Mouse (Mus musculus) cerebellum, postnatal 25 days (tissue): Measurements from ENCODE around the gene Tmem115.
A peak's percentile ranks its signal among the peaks of the same experiment; 100 is the strongest.
"Not testable (repeated sequence)": the region's sequence is repeated elsewhere in the genome, so short reads cannot be mapped to it uniquely, and the experiment has no call there.

Source experiments
- DNase-seq, 2 experiments: peaks; one replicate each; pipeline ENCODE4 v3.0.0; 2021; ENCODE audit warnings: mixed read lengths in 2 of 2

The Tmem115 gene

DNA sequence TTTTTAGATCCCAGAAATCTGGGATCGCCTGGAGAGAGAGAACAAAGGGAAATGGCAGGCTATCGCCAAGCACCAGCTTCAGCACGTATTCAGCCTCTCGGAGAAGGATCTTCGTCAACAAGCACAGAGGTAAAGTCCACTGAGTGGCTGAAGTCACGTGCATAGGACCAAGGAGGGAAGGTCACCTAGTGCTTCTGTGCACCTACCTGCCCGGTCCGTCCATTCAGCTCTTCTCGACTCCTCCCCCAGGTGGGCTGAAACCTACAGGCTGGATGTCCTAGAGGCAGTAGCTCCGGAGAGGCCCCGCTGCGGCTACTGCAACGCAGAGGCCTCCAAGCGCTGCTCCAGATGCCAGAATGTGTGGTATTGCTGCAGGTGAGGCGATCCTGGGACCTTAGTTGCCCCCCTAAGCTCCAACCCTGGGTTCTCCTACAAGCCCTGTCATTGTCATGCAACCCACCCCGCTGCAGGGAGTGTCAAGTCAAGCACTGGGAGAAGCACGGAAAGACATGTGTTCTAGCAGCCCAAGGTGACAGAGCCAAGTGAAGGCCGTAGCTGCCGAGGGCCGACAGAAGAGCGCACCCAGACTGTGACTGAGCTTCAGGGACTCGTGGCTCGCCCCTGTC is 16.9 kb downstream of the Tmem115 start:
- DNase-seq: no peak

DNA sequence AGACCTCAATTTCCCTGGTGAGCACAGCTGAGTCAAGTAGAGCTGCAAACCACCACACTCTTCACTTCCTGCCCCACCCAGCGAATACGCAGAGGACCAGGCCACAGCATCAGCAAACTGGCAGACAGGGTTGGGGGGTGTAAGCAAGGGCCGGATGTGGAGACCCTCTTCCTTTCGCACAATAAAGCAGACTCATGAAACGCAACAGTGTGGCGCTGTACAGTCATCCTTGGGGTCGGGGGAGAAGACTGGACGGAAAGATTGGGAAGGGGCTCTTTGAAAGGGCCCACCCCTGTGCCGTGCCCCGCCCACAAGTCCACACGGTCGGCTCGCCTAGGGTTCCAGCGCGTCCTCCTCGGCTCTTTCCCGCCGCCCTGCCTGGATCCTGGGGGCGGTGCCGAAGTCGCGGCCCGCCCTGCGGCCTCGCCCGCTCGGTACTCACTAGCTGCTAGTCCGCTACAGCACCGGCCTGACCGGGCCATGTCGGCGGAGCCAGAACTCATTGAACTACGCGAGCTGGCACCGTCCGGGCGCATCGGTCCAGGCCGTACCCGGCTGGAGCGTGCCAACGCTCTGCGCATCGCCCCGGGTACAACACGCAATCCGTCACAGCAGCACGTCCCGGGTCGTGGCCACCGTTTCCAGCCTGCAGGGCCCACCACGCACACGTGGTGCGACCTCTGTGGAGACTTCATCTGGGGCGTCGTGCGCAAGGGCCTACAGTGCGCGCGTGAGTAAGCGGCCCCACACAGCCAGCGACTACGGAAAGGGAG is 17.6 kb downstream of the Tmem115 start, which contains the start of gene Rassf1:
Rassf1 (plus strand) TSS at position 439 of the 773 bp plus-strand sequence.
- peak; percentile 48 to 61 for DNase-seq

DNA sequence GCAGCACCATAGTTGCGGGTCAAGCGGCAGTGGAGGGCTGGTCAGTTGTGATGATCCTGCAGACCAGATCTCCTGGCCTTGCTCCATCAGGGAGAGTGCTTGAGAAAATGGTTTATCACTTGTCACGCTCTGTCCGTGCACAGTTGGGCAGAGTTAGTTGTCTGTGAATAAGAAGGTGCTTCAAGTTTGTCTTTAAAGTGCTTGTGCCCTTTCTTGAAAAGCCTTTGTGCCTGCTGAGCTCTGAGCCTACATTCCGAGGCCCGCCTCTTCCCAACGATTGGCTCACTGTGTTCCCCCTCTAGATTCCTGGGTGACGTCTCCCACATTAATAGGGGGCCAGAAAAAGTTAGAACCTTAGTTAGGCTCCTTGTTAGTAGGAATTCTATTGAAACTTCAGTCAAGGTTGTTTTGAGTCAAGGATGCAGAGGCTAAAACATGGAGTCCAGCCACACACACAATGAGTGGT is 18.2 kb downstream of the Tmem115 start:
- DNase-seq: no peak

DNA sequence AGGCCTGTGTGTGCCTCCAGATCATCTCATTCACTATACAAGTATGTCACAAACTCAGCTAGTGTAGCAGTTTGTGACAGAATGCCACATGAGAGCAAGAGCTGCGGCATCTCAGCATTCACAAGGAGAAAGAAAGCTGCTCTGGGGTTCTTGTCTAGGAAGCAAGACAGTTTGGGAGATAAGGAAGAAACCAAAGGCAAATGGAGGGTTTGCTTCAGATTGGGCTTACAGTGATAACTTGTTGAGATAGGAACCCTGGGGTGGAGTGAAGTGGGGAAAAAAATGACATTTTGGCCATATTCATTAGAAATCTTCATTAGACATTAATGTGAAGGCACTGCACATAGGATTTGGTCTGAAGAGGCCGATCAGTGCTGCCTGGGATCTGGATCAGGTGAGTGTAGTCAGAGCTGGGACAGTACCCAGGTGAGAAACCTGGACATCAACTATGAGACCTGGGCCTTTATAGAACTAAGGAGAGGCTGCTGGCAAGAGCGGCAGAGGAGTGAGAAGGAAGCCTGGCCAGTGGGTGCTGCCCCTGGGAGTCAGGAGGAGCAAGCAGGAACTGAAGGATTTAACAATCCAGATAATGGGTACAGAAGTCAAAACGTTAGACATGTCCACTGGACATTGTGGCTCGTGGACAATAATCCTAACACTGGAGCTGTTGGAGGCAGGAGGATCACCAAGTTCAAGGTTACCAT is 19.1 kb downstream of the Tmem115 start:
- DNase-seq: no peak

DNA sequence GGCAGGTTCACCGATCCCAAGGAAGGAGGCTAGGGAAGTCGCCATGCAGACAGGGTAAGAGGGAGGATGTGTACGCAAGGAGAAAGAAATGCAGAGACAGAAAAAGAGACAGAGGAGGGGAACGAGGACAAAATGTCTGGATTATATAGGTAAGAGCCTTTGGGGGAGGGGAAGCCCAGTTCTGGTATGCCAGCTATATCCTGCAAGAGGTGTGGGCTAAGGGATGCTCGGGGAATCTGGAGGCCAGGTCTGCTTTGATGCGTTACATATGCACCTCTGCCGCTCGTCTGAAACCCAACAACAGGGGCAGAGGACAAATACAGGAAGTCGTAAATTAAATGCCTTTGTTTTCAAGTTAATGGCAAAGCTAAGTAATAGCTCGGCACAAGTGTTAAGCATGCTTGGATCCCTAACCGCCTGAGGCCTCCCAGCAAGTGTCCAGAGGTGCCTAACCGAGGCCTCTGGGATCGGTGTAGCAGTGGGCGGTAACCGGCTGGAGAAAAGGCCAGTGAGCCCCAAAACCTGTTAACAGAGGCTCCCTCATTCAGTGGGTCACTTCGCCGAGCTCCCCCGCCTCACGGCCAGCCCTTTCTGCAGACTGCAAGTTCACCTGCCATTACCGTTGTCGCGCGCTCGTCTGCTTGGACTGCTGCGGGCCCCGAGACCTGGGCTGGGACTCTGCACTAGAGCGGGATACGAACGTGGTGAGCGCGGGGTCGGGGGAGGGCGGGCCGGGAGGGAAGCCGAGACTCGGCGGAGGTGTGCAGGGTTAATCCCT is 20.0 kb downstream of the Tmem115 start:
- DNase-seq: peak in 1 of 2 experiments; percentile 72

DNA sequence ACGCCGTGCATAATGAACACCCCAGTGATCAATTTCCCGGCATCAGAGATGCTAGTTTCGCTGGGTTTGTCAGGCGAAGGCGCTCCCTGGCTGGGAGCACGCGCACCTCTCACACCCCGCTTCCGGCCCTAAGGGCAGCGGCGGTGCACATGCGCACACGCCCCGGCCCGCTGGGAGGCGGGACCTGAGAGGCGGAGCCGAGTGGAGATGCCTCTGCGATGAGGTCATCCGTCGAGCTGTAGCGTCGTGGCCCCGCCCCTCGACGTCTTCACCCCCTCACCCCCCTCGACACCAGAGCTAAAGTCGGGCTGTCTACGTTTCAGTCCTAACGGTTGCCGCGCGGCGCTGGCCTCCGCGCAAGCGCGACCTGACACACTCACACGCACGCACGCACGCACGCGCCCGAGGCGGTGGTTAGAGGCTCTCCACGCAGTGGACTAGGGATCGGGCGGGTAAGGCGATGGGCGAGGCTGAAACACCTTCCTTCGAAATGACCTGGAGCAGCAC is 20.6 kb downstream of the Tmem115 start:
- DNase-seq: peak; percentile 94 to 98

DNA sequence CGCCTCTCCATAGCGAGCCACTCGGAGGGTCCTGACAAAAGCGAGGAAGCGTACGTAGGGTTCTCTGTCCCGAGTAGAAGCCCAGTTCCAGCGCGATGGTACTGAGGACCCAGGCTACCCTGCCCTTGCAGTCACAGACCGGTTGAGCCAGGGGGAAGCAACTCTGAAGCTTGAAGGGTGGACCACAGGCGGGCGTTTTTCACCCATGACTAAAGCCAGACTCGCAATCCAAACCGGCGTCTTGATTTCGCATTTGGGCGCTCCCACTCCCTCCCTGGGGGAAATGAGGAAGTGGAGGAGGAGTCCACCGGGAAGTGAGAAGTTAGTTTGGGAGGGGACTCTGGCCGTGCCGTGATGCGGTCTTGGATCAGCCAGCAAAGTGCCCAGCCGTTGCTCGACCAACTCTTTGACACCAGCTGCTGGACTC is 21.3 kb downstream of the Tmem115 start:
- DNase-seq: no peak

DNA sequence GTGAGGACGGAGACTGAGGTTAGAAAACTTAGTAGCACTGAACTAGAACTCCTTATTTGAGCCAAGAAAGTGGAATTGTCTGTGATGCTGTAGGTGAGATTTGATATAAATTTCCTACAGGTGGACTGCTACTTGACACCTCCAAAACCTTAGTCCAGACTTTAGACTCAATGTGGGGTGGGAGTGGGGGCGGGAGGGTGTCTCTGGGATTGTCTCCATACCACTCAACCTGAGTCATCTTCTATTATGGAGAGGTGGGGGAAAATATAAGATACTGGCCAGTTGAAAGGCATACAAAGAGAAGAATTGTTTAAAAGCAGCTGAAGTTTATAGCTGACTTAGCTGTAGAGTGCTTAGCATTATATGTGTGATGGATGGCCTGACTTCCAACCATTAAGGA is 22.0 kb downstream of the Tmem115 start:
- DNase-seq: no peak

DNA sequence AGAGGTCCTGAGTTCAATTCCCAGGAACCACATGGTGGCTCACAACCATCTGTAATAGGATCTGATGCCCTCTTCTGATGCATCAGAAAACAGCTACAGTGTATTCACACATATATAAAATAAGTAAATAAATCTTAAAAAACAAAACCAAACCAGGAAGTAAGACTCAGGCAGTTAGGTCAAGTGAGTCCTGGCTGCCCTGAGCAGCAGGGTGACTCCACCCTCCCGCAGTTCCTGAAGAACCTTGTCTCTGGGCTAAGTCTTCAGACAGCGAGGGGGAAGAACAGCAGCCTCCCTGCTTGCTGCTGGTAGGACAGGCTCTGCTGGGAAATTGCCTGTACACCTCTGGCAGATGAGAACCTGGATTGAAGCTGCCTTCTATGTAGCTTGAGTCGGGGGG is 22.6 kb downstream of the Tmem115 start:
- DNase-seq: no peak

DNA sequence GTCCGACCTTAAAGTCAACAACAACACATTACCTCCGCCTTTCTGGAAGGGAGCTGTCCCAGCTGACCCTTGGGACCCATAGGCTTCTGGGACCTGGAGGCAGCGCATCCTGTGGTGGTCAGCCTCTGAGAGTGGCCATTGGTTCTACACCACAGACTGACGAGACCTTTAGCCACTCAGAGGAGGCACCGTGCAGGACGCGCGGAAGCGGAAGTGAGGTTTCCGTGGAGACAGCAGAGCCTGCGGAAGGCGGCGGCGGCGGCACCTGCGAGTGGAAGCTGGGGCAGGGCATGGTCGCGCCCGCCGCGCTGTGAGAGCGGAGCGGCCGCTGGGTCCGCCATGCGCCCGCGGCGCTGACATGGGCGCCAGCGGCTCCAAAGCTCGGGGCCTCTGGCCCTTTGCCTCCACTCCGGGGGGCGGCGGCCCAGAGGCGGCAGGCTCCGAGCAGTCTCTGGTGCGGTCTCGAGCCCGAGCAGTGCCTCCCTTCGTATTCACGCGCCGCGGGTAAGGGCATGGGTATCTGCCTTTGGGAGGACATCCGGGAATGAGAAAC is 29.4 kb downstream of the Tmem115 start, which contains the start of gene Tusc2:
Tusc2 (plus strand) TSS at position 227 of the 553 bp plus-strand sequence.
- DNase-seq: peak; percentile 94 to 95

DNA sequence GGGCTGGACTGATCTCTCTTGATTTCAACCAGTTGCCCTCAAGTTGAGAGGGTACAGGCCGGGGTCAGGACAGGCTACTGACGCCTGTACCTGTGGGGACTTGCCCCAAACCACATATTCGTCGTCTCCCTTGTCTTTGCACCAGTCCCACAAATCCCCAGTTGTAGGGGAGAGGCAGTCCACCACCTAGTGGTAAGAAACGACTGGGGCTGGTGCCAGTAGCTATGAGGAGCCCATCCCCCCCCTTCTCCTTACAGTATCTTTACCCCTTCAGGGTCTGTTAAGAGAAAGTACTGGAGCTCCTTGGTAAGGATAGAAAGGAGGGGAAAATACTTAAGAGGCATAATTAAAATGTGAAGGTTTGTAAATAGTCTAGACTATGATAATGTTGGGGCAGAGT is 31.8 kb downstream of the Tmem115 start:
- DNase-seq: not testable (repeated sequence)

DNA sequence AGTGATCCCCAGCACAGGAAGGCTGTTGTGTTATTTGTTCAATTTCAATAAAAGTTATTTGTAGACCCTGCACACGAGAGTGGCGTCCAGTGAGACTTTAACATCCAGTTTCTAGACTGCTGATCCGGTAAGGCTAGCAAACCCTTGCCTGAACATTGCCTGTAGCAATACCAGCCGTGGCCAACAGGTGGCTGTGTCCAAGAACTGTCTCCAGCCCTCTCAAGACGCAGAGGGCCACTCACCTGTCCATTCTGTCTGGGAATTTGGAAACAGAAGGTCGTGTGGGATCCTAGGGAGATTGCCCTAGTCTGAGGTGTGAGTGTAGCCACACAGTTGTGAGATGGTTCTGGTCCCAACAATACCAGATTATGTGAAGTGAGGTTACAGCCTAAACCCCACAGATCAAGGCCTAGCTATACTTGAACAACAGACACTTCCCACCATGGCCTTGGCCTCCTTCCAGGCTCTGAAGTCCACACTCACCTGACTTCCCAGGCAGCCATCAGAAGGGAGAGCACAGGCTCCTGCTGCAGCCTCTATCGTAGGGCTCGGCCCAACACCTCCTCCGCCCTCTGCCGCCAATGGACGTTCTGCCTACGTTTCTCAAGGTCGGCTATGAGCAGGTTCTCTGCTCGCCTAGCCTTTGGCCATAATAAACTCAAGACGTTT is 32.4 kb downstream of the Tmem115 start:
- peak; percentile 83 to 91 for DNase-seq

DNA sequence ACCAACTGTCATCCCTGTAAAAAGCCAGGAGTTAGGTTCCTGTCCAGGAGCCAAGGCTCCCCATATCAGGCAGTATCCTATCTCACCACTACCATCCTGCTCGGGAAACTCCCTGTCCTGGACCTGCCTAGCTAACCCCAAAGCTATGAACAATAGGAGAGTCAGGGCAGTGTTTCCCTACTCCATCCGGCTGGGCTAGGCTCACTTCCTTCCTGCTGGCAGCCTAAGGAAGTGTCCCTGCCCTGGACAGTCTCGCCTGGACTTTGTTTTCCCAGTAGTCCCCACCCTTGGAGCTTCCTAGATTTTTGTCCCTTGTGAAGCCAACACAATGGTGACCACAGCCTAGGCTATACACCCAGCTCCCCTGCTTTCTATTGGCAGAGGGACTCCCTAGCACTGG is 33.1 kb downstream of the Tmem115 start:
- DNase-seq: no peak

DNA sequence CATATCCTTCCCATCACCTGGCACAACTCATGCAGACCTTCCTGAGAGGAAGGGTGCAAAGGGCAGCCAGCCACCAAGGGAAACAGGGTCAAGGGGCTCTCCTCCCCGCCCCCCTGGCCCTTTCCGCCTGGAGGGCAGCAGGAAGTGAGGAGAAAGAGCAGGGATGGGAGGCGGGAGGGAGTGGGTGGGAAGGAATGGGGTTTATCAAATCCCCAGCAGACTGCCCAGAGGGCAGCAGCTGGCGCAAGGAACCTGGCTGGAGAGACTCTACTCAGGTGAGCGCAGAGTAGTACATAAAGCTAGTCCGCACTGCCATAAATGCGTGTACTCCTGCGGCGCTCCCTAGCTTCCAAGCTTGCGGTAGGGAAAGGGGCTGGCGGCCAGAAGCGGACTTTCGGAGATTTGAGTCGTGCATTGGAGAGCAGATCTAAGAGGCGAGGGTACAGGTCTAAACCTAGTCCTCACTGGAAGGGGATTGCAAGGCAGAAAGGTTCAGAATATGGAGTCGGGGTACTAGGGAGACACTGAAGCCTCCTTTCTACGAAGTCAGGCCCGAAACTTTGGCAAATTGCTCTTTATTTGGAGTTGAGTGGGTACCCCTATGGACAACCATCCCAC is 34.1 kb downstream of the Tmem115 start, which contains the start of gene Hyal2:
Hyal2 (plus strand) TSS at position 244 of the 618 bp plus-strand sequence.
- DNase-seq: no peak

DNA sequence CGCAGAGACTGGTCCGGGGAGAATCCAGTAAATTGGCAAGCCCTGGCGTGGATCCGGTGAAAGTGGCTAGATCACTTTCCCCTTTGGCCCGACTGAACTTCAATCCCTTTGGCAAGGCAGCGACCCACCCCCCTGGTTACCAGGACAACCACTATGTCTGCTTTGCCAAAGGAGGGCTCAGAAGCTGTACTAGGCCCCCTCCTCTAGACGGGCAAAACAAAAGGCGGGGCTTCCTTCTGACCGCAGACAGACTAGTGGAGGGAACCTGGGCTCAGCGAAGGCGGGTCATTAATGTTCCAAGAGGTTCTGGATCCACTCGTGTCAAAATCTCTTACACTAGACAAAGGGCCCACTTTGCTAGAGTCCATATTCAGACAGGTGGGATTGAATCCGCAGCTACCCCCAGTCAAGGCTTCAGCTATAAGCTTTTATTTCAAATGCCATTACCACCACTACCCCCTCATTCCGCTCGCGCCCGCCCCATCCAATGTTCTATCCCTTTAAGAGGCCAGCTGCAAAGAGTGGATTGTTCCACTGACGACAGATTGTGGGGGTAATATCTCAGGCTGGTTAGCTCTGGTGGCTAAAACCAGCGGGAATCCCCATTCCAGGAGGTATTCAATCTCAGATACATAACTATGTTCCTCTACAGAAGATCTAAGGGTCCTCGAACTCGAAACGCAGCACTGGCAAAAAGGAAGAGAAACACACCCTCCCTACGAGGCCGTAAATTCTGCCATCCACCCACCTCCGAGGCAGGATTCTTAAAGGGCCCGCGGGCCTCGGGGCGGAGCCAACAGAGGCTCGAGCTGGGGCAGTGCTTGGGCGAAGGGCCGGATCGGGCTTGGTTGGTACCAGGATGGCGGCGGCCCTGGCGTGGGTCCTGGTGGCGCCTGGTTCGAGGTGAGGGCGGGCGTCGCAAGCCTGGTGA is 34.9 kb downstream of the Tmem115 start:
- DNase-seq: peak; percentile 82 to 84

DNA sequence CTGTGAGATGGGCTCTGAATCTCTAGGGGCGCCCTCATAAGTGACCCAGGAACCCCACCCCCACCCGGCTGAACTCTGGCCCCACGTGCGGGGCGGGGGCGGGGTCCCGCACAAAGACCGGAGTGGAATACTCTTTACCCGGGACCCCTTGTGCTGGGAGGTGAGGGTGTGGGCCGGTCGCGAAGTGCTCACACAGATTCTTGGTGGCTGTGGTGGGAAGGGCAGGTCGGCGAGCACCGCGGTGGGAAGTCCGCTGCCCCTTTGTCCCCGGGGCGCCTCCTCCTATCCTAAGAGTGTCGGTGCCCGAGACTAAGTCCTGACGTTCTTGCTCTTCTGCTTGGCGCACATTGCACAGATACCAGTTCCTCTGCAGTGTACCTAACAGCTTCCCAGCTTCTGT is 35.5 kb downstream of the Tmem115 start:
- DNase-seq: no peak

DNA sequence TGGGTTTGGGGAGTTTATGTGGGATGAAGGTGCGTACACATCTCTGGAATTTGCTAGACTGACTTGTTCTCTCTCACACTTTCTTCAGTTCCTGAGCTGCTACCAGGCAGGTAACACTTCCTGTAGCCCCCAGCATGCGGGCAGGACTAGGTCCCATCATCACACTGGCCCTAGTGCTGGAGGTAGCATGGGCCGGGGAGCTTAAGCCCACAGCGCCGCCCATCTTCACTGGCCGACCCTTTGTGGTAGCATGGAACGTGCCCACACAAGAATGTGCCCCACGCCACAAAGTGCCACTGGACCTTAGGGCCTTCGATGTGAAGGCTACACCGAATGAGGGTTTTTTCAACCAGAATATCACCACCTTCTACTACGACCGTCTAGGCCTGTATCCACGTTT is 36.3 kb downstream of the Tmem115 start:
- DNase-seq: no peak

DNA sequence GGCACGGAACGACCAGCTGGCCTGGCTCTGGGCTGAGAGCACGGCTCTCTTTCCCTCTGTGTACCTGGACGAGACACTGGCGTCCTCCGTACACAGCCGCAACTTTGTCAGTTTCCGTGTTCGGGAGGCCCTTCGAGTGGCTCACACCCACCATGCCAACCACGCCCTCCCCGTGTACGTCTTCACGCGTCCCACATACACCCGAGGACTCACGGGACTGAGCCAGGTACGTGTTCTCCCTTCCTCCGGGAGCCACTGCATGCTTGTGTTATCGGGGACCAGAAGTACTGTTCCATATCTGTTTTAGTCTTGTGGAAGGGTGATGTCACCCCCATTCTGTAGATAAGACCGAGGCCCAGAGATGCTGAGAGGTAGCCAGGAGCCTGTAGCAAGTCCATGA is 37.1 kb downstream of the Tmem115 start:
- DNase-seq: no peak

DNA sequence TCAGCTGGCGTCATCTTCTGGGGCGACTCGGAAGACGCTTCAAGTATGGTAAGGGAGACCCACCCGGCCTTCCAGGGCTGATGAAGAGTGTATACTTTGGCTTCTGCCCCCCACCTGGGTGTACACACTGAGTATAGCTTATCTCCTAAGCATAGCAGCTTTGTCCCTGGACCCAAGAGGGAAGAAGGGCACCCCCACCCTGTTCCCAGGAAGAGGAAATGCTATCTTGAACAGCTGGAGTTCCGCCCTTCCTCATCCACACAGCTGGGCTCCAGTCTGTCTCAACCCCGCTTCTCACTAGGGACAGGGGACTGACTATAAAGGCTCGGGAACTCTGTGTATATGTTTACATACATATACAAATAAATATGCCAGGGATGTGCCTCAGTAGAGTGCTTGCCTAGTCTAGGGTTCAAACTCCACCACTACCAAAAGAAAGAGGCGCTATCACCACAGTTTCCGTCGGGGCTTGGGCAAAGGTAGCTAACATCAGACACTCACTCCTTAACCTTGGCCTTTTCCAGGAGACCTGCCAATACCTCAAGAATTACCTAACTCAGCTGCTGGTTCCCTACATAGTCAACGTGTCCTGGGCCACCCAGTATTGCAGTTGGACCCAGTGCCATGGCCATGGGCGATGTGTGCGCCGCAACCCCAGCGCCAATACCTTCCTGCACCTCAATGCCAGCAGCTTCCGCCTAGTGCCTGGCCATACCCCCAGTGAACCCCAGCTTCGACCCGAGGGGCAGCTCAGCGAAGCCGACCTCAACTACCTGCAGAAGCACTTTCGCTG is 38.0 kb downstream of the Tmem115 start:
- DNase-seq: no peak
